Mouse (Mus musculus) E14TG2a.4 (cell line): ENCODE data around the gene Ephb2.

ENCODE experiments used
- H3K27me3 ChIP-seq: 2 replicates; pipeline ENCODE4 v1.6.1; 2014; ENCODE audit warnings: low read length, control low read depth; ENCODE audit not compliant: insufficient read depth
- H3K36me3 ChIP-seq: 2 replicates; pipeline ENCODE4 v1.6.1; 2014; ENCODE audit warnings: low read length, control low read depth; ENCODE audit not compliant: insufficient read depth
- H3K4me1 ChIP-seq: replicated peaks from 2 replicates; pipeline ENCODE4 v1.6.1; 2014; ENCODE audit warnings: low read depth, low read length, control low read depth
- H3K4me3 ChIP-seq: replicated peaks from 2 replicates; pipeline ENCODE4 v1.5.1; 2014; ENCODE audit warnings: mild to moderate bottlenecking, low read length
- H3K9me3 ChIP-seq: 2 replicates; pipeline ENCODE4 v1.6.1; 2014; ENCODE audit warnings: low read length, control low read depth
- CTCF ChIP-seq: conservative IDR thresholded peaks from 2 replicates; pipeline ENCODE4 v1.5.1; 2014; ENCODE audit warnings: low read length
- NANOG ChIP-seq: IDR thresholded peaks from 2 replicates; pipeline ENCODE4 v1.6.1; 2014; ENCODE audit warnings: borderline replicate concordance, low read length, mixed read lengths
- POU5F1 ChIP-seq: IDR thresholded peaks from 2 replicates; pipeline ENCODE4 v1.6.1; 2014; ENCODE audit warnings: low read length, borderline replicate concordance

The Ephb2 gene

DNA sequence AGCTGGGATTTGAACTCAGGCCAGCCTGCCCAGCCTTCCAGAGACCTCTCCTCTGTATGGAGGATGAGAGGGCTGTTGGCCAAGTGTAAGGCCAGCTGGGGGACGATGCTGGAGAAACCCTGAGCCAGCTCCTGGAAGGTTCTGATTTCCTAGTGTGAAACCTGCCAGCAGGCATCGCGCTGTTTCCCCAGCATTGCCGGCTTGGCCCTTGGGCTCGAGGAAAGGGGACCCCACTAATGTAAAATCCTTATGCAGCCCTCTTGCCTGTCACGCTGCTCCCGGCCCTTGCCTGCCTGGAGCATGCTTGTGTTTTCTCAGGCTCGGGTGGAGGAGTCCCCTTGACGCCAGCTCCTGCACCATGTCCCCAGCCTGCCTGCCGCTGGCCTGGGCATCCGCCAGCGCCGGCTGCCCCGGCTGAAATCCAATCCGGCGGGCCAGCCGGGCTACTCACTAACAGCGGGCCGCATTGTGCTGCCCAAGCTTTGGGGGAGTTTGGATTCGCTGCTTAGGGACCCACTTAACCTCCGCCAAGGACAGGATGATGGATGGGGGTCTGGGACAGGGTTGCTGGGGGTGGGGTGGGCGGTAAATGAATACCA, 52.1 kb downstream of the Ephb2 start:
- Histone ChIP-seq H3K4me3 (peak overlapping the region; percentile 61), H3K27me3 (peaks cover 30% of the 10 kb centered on the region), H3K36me3 (no peaks in the 10 kb centered on the region), H3K9me3 (no peaks in the 10 kb centered on the region), H3K4me1 (peaks cover 65% of the 10 kb centered on the region)
- TF ChIP-seq CTCF (no peak), POU5F1 (no peak), NANOG (no peak)

DNA sequence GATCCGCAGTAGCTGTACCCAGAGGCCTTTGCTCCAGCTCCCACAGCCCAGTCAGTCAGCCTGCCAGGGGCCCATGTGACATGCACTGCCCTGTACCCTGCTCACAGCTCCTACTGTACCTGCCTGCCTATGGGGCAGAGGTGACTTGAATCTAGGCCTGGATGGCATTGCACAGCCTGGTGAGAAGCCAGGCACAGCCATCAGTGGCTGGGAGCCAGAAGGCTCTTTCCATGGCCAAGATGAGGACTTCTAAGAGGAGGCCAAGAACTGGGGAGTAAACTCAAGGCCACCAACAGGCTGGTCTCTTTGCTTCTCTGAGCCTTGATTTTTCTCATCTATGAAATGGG, 53.2 kb downstream of the Ephb2 start:
- TF ChIP-seq NANOG (no peak), CTCF (no peak), POU5F1 (no peak)
- Histone ChIP-seq H3K27me3 (peaks cover 36% of the 10 kb centered on the region), H3K4me1 (peaks cover 66% of the 10 kb centered on the region), H3K9me3 (no peaks in the 10 kb centered on the region), H3K36me3 (no peaks in the 10 kb centered on the region), H3K4me3 (no peak overlapping the region)

DNA sequence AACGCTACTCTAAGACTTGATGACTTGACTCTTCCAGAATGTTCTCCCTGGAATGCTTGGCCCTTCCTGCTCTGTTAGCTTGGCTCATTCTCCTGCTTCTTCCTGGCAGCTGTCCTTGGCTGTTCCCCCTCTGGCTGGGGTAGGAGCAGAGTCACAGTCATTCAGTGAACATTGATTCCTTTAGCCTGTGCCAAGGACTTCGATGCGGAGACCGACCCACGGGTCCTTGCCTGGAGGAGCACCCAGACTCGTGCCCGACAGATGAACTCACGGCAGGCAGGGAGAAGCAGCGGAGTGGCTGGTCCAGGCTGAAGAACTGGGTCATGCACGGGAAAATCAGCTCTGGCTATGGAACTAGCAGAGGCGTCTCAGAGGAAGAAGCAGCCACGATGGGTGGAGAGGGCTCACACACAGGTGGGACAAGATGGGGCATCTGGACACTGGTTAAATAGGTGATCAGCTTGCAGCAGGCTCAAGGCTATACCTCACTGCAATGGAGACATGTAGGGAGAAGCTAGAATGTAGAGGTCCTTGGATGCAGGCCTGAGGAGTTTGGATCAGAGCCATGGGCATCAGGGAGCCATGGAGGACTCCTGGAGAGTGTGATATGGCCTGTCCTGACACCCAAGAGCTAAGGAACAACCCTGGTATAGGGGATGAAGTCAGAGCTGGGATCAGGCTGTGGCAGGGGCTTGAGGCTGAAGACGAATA, 53.8 kb downstream of the Ephb2 start:
- peaks cover 66% of the 10 kb centered on the region for H3K4me1 ChIP-seq
- peaks cover 39% of the 10 kb centered on the region for H3K27me3 ChIP-seq
- no peak overlapping the region for H3K4me3 ChIP-seq
- no peaks in the 10 kb centered on the region for H3K9me3 ChIP-seq
- H3K36me3 ChIP-seq: no peaks in the 10 kb centered on the region
- no peak for TF ChIP-seq CTCF
- no peak for TF ChIP-seq POU5F1
- TF ChIP-seq NANOG: no peak

DNA sequence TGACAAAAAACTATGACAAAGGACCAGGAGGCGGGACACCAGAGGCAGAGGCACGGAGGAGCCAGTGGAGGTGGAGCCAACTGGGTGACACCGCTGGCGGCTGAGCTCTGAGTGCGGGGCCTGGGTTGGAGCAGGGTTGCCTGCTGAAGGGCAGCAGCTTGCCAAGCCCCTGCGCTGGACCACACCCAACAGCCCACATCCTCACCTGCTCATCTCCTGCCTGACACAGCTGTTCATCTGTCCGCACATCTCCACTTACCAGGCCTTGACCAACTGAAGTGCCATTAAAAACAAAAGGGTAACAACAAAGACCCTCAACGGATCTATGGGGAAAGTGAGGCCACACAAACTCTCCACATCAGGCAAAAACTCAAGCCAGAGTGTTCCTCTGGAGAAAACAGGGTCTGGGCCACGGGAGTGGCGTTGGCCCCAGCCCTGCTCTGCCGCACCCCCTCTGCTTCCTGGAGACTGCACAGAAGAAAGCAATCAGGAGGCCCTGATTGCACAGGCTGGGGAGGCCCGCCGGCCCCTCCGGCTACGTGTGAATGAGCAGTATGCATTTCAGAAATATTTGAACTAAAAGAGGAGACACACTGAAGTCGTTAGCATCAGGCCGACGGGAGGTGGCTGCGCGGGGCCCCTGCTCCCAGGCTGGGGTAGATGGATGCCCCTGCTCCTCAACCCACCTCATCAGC, 55.4 kb downstream of the Ephb2 start:
- Histone ChIP-seq H3K9me3 (no peaks in the 10 kb centered on the region), H3K4me1 (peaks cover 67% of the 10 kb centered on the region), H3K4me3 (peak overlapping the region; percentile 54), H3K36me3 (no peaks in the 10 kb centered on the region), H3K27me3 (peaks cover 45% of the 10 kb centered on the region)
- TF ChIP-seq NANOG (no peak), POU5F1 (no peak), CTCF (no peak)

DNA sequence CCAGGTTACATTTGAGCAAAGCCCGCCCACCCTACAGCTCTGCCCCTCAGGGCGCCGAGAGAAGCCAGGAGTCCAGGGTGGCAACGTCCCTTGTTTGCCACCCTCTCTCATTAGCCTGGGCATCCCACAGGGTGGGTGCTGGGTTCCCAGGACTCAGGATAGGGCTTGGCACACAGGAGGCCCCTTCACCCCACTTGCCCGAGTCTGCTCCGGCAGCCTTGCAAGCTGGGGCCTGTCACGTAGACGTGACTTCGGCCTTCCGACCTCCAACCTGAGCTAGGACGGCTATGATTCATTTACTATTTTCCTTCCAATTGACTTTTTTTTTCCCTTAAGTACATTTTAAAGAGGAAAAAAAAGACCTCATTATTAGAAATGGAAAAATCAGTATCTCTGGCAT, 56.6 kb downstream of the Ephb2 start:
- H3K9me3 ChIP-seq: no peaks in the 10 kb centered on the region
- no peak for TF ChIP-seq CTCF
- TF ChIP-seq NANOG: no peak
- no peak for TF ChIP-seq POU5F1
- peaks cover 45% of the 10 kb centered on the region for H3K27me3 ChIP-seq
- 0 out of 2 replicates have a peak overlapping the region, but pooled peaks have one; percentile 54 for H3K4me3 ChIP-seq
- H3K4me1 ChIP-seq: peaks cover 72% of the 10 kb centered on the region
- H3K36me3 ChIP-seq: no peaks in the 10 kb centered on the region

DNA sequence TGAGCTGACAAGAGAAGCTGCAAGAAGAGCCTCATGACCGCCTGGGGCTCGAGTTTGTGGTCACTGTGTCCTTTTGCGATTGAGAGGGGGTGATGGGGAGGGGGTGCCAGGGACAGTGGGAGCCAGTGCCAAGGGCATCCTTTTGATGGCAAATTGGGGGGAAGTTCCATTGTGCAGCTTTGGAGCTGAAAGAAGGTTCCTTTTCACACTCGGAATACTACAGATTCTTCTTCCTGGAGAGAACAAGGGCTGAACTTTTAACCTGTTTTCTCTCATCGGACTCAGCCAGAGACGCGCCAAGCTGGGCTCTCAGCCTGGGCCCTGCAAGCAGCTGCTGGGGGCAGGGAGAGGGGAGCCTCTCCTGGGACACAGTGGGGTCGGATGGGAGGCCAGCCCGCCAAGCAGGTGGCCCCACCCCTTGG, 59.3 kb downstream of the Ephb2 start:
- peaks cover 90% of the 10 kb centered on the region for H3K4me1 ChIP-seq
- TF ChIP-seq NANOG: no peak
- TF ChIP-seq CTCF: no peak
- TF ChIP-seq POU5F1: no peak
- H3K27me3 ChIP-seq: peaks cover 27% of the 10 kb centered on the region
- H3K36me3 ChIP-seq: no peaks in the 10 kb centered on the region
- no peaks in the 10 kb centered on the region for H3K9me3 ChIP-seq
- H3K4me3 ChIP-seq: peak overlapping the region; percentile 37

DNA sequence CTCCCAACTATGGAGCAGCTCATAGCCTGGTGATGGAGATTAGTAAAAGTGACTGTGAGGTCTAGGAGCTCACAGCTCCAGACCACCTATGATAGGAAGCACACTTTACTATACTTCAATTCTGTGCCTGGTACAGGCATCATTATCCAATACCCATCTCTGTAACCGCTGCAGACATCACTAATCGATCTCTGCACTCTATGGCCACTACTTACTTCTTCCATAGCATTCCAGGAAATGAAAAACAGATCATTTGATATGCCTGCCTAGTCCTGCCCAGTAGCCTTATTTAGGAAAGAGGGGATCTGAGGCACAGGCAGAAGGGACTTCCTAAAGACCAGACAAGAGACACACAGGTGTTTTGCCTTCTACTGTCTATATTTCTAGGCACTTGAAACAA, 59.9 kb downstream of the Ephb2 start:
- H3K4me1 ChIP-seq: peaks cover 96% of the 10 kb centered on the region
- TF ChIP-seq POU5F1 (no peak), CTCF (no peak), NANOG (no peak)
- no peaks in the 10 kb centered on the region for H3K36me3 ChIP-seq
- H3K9me3 ChIP-seq: no peaks in the 10 kb centered on the region
- peaks cover 28% of the 10 kb centered on the region for H3K27me3 ChIP-seq
- H3K4me3 ChIP-seq: peak overlapping the region; percentile 37

DNA sequence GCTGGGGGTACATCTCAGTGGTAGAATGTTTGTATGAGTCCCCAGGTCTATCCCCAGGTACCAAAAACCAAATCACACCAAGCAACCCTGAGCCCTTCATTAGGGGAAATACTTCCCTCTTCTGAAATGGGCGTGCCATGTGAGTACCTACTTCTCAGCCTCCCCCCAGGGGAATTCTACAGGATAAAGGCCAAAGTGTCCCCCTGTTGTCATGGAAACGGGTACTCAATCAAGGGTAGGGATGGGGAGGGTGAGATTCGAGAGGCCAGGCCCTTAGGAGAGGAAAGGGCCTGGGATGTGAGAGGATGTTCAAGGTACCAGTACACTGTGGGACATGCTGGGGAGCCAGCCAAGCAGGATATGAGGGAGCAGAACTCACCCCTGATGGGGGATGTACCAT, 61.6 kb downstream of the Ephb2 start:
- Histone ChIP-seq H3K4me1 (peaks cover 83% of the 10 kb centered on the region), H3K36me3 (peaks cover 8% of the 10 kb centered on the region; the same call in 1 of the 2 replicates), H3K27me3 (peaks cover 32% of the 10 kb centered on the region), H3K4me3 (no peak overlapping the region), H3K9me3 (no peaks in the 10 kb centered on the region)
- TF ChIP-seq NANOG: no peak
- TF ChIP-seq CTCF: no peak
- no peak for TF ChIP-seq POU5F1

DNA sequence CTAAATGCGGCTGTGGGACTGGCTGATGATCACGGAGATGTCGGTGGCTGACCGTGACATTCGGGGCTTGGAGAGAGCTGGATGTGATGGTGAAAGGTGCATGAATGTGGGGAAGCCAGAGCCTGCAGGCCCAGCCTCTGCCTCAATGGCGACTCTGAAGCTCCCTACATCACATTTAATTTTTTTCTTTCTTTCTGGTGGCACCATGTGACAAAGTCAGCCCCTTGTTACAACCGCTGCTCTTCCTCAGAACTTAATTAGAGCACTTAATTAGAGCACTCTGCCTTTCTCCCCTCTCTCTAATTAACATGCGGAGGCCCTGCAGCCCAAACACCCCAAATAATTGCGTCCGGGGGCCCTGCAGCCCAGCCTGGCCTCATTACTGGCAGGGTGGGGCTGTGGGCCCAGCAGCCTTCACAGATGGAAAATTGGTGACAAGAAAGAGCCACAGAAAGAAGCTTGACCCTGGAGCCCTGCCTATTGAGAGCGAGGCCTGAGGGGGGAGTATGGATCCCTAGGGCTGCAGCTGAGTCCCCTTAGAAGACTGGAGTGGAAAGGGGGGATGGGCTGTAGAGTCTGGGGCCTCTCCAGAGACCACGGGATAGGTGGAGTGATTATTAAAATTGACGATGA, 62.7 kb downstream of the Ephb2 start:
- H3K4me3 ChIP-seq: no peak overlapping the region
- TF ChIP-seq POU5F1 (no peak), NANOG (no peak), CTCF (no peak)

More for the DNA sequence above, 62.7 kb downstream of the Ephb2 start:
- peaks cover 5% of the 10 kb centered on the region for H3K9me3 ChIP-seq
- H3K27me3 ChIP-seq: peaks cover 29% of the 10 kb centered on the region
- peaks cover 11% of the 10 kb centered on the region; the same call in 1 of the 2 replicates for H3K36me3 ChIP-seq
- H3K4me1 ChIP-seq: peaks cover 72% of the 10 kb centered on the region
